Mouse (Mus musculus): ENCODE results near the gene Dpysl5. TPM values are rescaled to one million over a fixed set of nuclear protein-coding genes. Genes with fewer than 3 reads are reported as not detected.

Dpysl5 gene
- polyA plus RNA-seq, 1 experiment from 2014 or later, result 10.4 TPM

- Histone ChIP-seq H3K4me2 (ENCODE audit: low read length) (no peak overlapping the region), H3K9ac (ENCODE audit: low read length) (no peak overlapping the region), H3K27me3 (replicated peaks; ENCODE audit: control insufficient read depth, insufficient read depth, low read length) (no peaks in the 10 kb centered on the region), H3K9me3 (ENCODE audit: control insufficient read depth, low read length) (peaks cover 3% of the 10 kb centered on the region; the same call in 1 of the 2 replicates), H3K36me3 (ENCODE audit: control insufficient read depth, insufficient read depth, low read length) (no peaks in the 10 kb centered on the region), H3K4me3 (ENCODE audit: low read depth, low read length) (no peak overlapping the region), H3K27ac (ENCODE audit: low read depth) (no peak overlapping the region), H3K4me1 (replicated peaks; ENCODE audit: control insufficient read depth, insufficient read depth, low read length) (no peaks in the 10 kb centered on the region)
- ATAC-seq (replicated peaks; ENCODE audit: low FRiP score, low TSS enrichment, low read depth), result no peak
- DNase-seq (ENCODE audit: low spot score), result no peak
- WGBS, result 90% methylated on average over 3 of the region's 3 CpGs
These were observed 122.1 kb downstream of the Dpysl5 start for GRCm38 (mm10) chr5:30833416-30833815.

- H3K4me1 ChIP-seq (replicated peaks; ENCODE audit: control insufficient read depth, insufficient read depth, low read length), result no peaks in the 10 kb centered on the region
- no peak overlapping the region for H3K4me3 ChIP-seq (ENCODE audit: low read depth, low read length)
- peaks cover 3% of the 10 kb centered on the region; the same call in 1 of the 2 replicates for H3K9me3 ChIP-seq (ENCODE audit: control insufficient read depth, low read length)
- no peak overlapping the region for H3K27ac ChIP-seq (ENCODE audit: low read depth)
- no peaks in the 10 kb centered on the region for H3K27me3 ChIP-seq (replicated peaks; ENCODE audit: control insufficient read depth, insufficient read depth, low read length)
- ATAC-seq (replicated peaks; ENCODE audit: low FRiP score, low TSS enrichment, low read depth) (no peak), DNase-seq (ENCODE audit: low spot score) (no peak)
- no peaks in the 10 kb centered on the region for H3K36me3 ChIP-seq (ENCODE audit: control insufficient read depth, insufficient read depth, low read length)
- WGBS, result 82% methylated on average over 2 of the region's 2 CpGs
- no peak overlapping the region for H3K4me2 ChIP-seq (ENCODE audit: low read length)
- no peak overlapping the region for H3K9ac ChIP-seq (ENCODE audit: low read length)
These were observed 128.4 kb downstream of the Dpysl5 start for GRCm38 (mm10) chr5:30839731-30840130.

- 41% methylated on average over 3 of the region's 3 CpGs for WGBS
- DNase-seq (ENCODE audit: low spot score), result no peak
- Histone ChIP-seq H3K27ac (ENCODE audit: low read depth) (no peak overlapping the region), H3K4me3 (ENCODE audit: low read depth, low read length) (no peak overlapping the region), H3K4me2 (ENCODE audit: low read length) (no peak overlapping the region), H3K36me3 (ENCODE audit: control insufficient read depth, insufficient read depth, low read length) (no peaks in the 10 kb centered on the region), H3K9ac (ENCODE audit: low read length) (no peak overlapping the region), H3K9me3 (ENCODE audit: control insufficient read depth, low read length) (peaks cover 2% of the 10 kb centered on the region; the same call in 1 of the 2 replicates), H3K4me1 (replicated peaks; ENCODE audit: control insufficient read depth, insufficient read depth, low read length) (no peaks in the 10 kb centered on the region), H3K27me3 (replicated peaks; ENCODE audit: control insufficient read depth, insufficient read depth, low read length) (no peaks in the 10 kb centered on the region)
- no peak for ATAC-seq (replicated peaks; ENCODE audit: low FRiP score, low TSS enrichment, low read depth)
These were observed 130.5 kb downstream of the Dpysl5 start for GRCm38 (mm10) chr5:30841896-30842295.

Other genes starting within 250 kb of the Dpysl5 start
- gene Otof, start 249.6 kb upstream of the Dpysl5 start, polyA plus RNA-seq (2014; fragmentation: Nextera tagmentation; extraction: Ambion mirVana), result 1.2 and 1.3 TPM in 2 replicates
- gene 1700001C02Rik, start 245.5 kb upstream of the Dpysl5 start, polyA plus RNA-seq (2014; fragmentation: Nextera tagmentation; extraction: Ambion mirVana), result not detected in 2 replicates
- gene Cib4, start 165.7 kb upstream of the Dpysl5 start, polyA plus RNA-seq (2014; fragmentation: Nextera tagmentation; extraction: Ambion mirVana), result not detected in 2 replicates
- gene Kcnk3, start 123.4 kb upstream of the Dpysl5 start, polyA plus RNA-seq (2014; fragmentation: Nextera tagmentation; extraction: Ambion mirVana), result 36.0 and 39.7 TPM in 2 replicates
- 32.5 and 35.2 TPM in 2 replicates for gene Slc35f6, start 63.6 kb upstream of the Dpysl5 start, polyA plus RNA-seq (2014; fragmentation: Nextera tagmentation; extraction: Ambion mirVana)
- gene Cenpa, start 44.8 kb upstream of the Dpysl5 start, polyA plus RNA-seq (2014; fragmentation: Nextera tagmentation; extraction: Ambion mirVana), result 292 and 293 TPM in 2 replicates
- gene Mapre3, start 103.1 kb downstream of the Dpysl5 start, polyA plus RNA-seq (2014; fragmentation: Nextera tagmentation; extraction: Ambion mirVana), result 18.5 and 19.2 TPM in 2 replicates
- 59.9 and 60.7 TPM in 2 replicates for gene Tmem214, start 156.4 kb downstream of the Dpysl5 start, polyA plus RNA-seq (2014; fragmentation: Nextera tagmentation; extraction: Ambion mirVana)
- gene Agbl5, start 177.1 kb downstream of the Dpysl5 start, polyA plus RNA-seq (2014; fragmentation: Nextera tagmentation; extraction: Ambion mirVana), result 25.4 and 26.4 TPM in 2 replicates
- 482 and 490 TPM in 2 replicates for gene Ost4, start 196.2 kb downstream of the Dpysl5 start, polyA plus RNA-seq (2014; fragmentation: Nextera tagmentation; extraction: Ambion mirVana)
- 187 and 209 TPM in 2 replicates for gene Emilin1, start 201.8 kb downstream of the Dpysl5 start, polyA plus RNA-seq (2014; fragmentation: Nextera tagmentation; extraction: Ambion mirVana)
- gene Khk, start 209.9 kb downstream of the Dpysl5 start, polyA plus RNA-seq (2014; fragmentation: Nextera tagmentation; extraction: Ambion mirVana), result 21.6 and 21.9 TPM in 2 replicates
- gene Cgref1, start 234.0 kb downstream of the Dpysl5 start, polyA plus RNA-seq (2014; fragmentation: Nextera tagmentation; extraction: Ambion mirVana), result 10.3 and 14.2 TPM in 2 replicates
- gene Preb, start 248.8 kb downstream of the Dpysl5 start, polyA plus RNA-seq (2014; fragmentation: Nextera tagmentation; extraction: Ambion mirVana), result 110 and 119 TPM in 2 replicates

Data from intestine, embryonic 14.5 days (tissue).